Mouse (Mus musculus): Measurements from ENCODE around the gene Armh3.

Armh3 gene

DNA sequence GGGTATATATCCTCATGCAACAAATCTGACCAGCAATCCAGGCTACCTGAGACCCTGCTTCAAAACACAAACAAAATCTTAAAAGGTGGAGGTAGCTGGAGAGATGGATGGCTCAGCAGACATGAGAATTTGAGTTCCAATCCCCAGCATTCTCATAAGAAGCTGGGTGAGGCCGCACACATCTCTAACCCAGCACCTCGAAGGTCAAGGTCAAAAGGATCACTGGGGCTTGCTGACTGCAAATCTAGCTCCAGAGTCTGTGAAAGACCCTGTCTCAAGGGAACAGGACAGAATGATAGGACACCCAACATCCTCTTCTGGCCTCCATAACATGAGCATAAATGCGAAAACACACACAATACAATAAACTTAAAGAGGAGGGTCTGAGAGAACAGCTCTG lies 7.1 kb downstream of the Armh3 start:
- no peak for DNase-seq (ENCODE audit: low spot score in 2 of 2)

DNA sequence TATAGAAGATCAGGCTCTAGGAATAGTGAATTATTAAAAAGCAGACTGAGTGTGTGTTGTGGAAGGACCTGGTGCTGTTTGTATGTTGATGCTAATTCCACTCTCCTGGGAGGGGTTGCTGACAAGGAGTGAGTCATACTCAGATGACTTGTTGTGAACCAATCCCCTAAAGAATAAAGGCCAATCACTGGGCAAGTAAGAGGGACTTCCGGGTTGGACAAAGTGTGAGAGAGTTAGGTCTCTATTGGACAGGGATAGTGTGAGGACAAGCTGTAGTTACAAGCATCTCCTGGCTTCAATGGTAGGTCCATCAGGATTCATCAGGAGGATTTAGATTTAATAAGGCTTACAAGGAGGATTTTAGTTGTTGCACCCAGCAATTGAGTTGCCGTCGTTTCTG lies 10.1 kb downstream of the Armh3 start:
- DNase-seq (ENCODE audit: low spot score in 2 of 2): no peak

- DNase-seq (ENCODE audit: low spot score in 2 of 2): no peak
These were observed 13.9 kb downstream of the Armh3 start for GRCm38 (mm10) chr19:45984379-45984778.

DNA sequence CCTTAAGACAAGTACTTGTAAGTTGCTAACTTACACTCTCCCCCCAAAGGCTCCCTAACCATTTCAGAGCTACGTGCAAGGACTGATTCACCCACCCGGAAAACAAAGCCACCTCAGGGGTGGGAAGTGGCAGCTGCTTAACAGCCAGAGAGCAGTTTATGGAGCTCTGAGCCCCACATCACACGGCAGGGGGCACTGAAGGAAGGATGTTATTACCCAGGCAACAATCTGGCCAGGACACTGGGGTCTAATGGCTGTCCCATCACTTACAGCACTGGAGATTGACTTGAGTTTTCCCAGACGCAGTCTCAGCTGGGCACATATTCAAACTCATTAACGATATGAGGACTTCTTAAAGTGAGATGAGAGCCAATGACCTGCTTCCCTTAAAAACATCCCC lies 37.5 kb downstream of the Armh3 start:
- DNase-seq (ENCODE audit: low spot score in 2 of 2): no peak

DNA sequence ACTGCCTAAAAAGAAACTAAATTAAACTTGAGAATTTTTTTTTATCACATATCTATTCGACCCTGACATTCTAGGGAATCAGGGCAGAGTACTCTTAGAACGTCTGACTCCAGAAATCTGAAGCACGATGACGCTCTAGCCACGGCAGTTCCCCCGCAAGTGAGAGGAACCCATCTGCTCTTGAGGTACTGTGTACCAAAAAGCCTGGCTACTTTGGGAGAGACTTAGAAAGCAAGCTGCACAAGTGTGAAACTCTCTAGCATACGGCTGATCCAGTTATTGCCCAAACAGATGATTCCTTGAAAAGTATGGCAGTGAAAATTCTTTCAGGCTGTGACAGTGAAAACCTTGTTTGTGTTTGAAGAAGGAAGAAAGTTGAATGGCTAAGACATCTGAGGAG lies 41.6 kb downstream of the Armh3 start:
- peak; percentile 42 to 83 for DNase-seq (ENCODE audit: low spot score in 2 of 2)

- peak; percentile 17 to 54 for DNase-seq (ENCODE audit: low spot score in 2 of 2)
These were observed 45.0 kb downstream of the Armh3 start for GRCm38 (mm10) chr19:45953286-45953685.

DNA sequence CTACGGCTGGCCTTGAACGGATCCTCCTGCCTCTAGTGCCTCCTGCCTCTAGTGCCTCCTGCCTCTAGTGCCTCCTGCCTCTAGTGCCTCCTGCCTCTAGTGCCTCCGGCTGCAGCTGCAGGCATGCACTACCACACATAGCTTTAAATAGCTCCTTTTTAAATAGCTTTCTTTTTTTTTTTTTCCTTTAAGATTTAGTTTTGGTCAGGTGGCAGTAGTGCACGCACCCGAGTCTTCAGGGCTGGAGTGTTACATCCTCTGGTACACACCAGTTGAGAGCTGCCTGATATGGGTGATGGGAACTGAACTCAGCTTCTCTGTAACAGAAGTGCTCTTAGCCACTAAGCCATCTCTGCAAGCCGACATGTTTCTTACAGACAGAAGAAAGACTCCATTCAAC lies 49.1 kb downstream of the Armh3 start:
- DNase-seq (ENCODE audit: low spot score in 2 of 2): no peak

DNA sequence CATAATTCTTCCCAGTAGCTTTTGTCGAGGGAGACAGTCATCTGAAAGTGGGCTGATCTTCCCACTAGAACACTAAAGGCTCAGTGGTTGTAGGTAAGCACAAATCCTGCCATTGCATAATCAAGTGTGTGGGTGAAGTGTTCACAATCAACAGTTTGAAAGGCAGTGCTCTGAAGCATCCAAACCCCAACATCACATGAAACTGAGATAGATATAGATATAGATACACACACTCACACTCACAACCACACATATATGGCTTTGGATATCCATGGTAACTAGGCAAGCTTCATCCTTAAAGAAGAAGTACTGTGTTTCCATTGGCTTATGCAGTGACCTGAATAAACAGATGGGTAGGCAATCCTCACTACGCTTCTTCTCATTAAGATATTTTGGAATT lies 50.5 kb downstream of the Armh3 start:
- peak; percentile 35 to 78 for DNase-seq (ENCODE audit: low spot score in 2 of 2)

DNA sequence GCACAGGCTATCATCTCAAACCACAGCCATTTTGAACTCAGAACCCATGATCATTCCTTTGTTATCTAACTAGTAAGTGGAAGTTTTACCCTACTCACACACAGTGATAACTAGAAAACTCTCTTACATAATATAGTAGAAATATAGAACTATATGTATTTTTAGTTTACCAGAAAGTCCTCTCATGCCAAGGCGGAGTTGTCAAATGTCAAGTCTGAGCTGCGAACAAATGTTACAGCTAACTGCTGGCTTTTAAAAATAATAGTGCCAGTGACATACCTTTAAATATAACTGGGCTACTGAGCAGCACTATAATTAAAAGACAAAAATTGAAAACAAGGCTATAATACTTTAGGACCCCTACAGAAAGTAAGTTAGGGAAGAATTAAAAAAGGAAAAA lies 51.0 kb downstream of the Armh3 start:
- DNase-seq (ENCODE audit: low spot score in 2 of 2): peak in 1 of 2 experiments; percentile 54

DNA sequence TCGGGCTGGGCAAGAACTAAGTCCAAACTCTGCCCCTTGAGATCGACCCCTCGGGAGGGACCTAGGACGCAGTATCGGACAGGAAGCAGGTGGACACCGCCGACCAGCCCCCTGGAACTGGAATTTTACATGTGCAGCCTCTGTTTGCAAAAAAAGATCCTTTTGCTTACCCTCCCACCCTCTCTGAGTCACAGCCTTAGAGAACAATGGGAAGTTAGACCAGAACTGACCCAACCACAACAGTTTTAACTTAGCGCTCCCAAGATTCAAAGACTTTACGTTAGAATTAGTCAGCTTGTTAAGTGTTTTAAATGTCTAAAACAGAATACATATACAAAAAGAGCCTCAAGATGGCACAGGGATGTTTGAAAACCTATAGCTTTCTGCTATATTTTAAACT lies 51.7 kb downstream of the Armh3 start:
- DNase-seq (ENCODE audit: low spot score in 2 of 2): no peak

GRCm38 (mm10) chr19:45945986-45946385 lies 52.3 kb downstream of the Armh3 start:
- DNase-seq (ENCODE audit: low spot score in 2 of 2): peak; percentile 28 to 55

GRCm38 (mm10) chr19:45943758-45944157 lies 54.5 kb downstream of the Armh3 start:
- DNase-seq (ENCODE audit: low spot score in 2 of 2): no peak

DNA sequence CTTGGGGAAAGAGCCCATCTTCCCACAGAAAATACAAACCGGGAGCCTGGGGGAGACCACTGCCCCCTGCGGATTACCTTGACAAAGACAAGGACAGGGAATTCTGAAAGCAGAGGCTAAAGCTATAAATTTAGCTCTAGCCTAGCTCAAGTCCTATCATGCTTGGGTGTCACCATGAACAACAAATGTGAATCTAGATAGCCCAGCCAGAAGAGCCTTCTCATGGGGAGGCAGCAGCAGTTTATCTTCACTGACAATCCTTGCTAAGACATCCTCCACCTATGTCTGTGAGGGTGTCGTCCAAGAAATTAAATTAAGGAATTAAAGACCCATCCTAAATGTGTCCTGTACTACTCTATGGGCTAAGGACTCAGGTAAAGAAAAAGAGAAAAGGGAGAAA lies 60.2 kb downstream of the Armh3 start:
- DNase-seq (ENCODE audit: low spot score in 2 of 2): no peak

DNA sequence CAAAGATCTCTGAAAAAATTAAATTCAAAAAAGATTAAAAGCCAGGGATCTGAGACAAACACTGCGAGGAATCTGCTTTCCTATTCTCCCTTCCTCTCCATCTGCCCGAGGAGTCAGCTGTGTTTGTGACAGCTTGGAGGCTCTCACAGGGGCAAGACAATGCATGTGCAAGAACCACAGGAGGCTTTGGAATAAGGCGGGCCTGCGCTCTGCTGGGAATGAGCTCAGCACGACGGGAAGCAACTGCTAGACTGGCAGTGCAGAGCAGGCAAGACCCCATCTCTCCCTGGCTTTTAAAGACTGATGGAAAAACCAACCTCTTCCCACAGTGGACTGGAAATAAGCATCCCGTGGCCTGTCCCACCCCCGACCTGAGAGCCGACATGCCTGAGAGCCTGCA lies 60.8 kb downstream of the Armh3 start:
- DNase-seq (ENCODE audit: low spot score in 2 of 2): no peak

- DNase-seq (ENCODE audit: low spot score in 2 of 2): no peak
These were observed 71.1 kb downstream of the Armh3 start for GRCm38 (mm10) chr19:45927236-45927635.

GRCm38 (mm10) chr19:45926342-45926741 lies 71.9 kb downstream of the Armh3 start:
- no peak for DNase-seq (ENCODE audit: low spot score in 2 of 2)

DNA sequence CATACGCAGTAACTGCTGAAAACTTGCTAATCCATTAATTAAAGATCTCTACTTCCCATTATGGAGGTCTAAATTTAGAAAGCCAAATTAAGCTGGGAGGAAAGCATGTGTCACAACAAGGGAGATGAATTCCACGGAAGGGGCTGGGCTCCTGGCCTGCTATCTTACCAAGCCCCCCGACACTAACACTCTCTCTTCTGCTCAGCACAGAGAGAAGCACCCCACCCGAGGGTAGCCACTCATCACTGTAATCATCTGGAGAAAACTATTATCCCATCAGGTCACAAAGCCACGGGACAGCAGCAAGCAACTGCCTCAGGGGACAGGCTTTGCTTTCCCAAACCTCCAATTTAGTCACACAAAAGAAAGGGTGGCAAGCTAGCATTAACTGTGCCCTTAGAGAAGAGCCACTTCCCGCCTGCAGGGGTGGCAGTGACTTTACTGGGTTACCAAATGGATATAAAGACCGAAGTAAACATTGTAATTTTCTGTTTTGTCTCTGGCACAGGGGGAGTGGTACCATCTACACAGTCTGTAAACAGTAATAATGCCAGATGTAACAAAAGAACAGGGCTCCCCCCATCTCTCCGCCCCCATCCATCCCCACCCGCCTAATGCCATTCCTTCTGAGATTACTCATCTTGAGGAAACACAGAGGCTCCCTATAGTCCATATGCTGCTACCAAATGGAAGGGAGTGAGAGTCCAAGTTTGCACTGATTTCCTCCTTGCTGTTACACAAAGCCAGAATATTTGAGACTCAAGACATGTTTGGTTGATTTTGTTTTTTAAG lies 77.8 kb downstream of the Armh3 start:
- no peak for DNase-seq (ENCODE audit: low spot score in 2 of 2)

GRCm38 (mm10) chr19:45918406-45918805 lies 79.9 kb downstream of the Armh3 start:
- peak; percentile 24 to 59 for DNase-seq (ENCODE audit: low spot score in 2 of 2)

DNA sequence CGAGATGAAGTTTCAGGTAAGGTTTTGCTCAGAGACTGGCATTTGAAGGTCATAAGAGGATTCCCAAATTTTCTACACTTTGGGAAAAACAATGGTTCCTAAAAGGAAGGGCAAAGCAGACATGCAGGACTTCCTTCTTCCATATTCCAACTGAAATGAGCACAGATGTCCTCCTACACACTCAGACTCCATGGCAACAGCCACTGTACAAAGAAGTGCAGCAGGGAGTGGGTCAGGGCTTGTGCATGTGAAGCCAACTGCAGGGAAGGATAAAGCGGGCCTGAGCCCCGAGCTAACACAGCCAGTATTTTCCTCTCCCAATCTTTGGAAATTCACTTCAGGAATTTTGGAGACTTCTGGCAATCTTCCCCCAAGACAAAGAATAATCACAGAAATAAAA lies 80.4 kb downstream of the Armh3 start:
- peak; percentile 39 to 70 for DNase-seq (ENCODE audit: low spot score in 2 of 2)

GRCm38 (mm10) chr19:45916461-45916860 lies 81.8 kb downstream of the Armh3 start:
- DNase-seq (ENCODE audit: low spot score in 2 of 2): peak in 1 of 2 experiments; percentile 11

- DNase-seq (ENCODE audit: low spot score in 2 of 2): peak in 1 of 2 experiments; percentile 14
These were observed 82.3 kb downstream of the Armh3 start for GRCm38 (mm10) chr19:45916026-45916425.

- DNase-seq (ENCODE audit: low spot score in 2 of 2): no peak
These were observed 85.3 kb downstream of the Armh3 start for GRCm38 (mm10) chr19:45913036-45913435.

DNA sequence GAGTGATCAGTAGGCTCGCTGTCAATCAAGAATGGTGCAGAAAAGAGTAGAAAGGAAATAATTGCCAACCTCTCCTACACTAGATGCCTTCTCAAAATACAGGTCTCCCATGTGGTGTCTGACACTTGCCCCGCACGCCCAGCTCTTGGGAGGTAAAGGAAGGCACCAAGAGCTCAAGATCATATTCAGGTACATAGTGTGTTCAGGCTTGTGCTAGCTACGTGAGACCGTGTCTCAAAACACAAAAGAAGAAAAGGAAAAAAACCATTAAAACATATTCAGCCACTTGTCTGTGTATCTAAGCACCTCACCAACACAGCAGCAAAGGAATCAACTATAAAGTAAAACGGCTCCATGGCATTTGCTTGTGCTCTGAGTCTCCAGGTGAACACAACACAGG lies 85.9 kb downstream of the Armh3 start:
- DNase-seq (ENCODE audit: low spot score in 2 of 2): no peak

Data from frontal cortex, postnatal 36 days (tissue).